Comparison of ENCODE assay signal across 13 mouse cellular contexts in the genomic region with DNA sequence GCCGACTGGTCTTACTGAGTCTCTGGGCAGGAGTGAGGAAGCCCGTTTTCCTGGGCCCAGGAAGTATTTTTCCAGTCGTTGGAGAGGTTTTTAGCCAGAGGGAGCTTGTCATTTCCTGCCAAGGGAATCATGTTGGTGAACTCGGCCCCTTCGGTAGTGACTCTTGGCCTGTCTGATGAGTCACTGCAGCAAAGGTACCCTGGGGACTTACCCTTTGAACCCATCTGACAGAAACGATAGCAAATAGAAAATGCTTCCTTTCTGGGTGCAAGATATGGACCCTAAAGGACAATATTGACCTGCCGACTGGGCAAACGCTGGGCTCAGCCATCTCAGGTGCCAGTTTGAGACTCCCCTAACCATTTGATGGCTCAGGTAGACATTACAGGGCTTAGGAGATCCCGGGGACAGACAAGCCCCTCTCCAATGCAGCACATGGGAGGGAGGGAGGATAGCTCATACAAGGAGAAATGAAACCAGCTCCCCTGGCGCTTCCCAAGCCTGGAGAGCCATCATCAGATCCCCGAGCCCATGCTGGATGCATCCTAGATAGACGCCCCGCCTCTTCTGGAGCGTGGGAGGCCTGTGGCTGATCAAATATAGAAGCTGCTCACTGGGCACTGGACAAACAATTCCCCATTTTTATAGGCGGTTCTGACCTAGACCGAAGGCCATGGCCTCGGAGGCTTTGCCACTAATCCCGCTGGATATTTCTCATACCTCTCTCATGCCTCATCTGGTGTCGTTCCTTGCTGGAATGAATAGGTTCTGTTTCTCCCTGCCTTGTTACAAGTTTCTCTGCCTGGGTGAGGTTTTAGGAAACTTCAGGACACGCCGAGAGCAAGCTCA.
DNase-seq lines count a peak whose midpoint lies in the region; ATAC-seq and TF ChIP-seq lines count a peak whose summit lies in the region.
"Had no signal": no experiment of that assay in that cellular context is flagged by ENCODE, and none has a peak within 500 bp of the region (broad histone marks: within the 10 kb centered on the region; RNA-seq: fewer than 3 reads in every experiment).

No protein-coding gene starts in this region.

- no peaks in the 10 kb centered on the region for H3K36me3 ChIP-seq in liver, embryonic 14.5 days (replicated peaks; ENCODE audit: control insufficient read depth, insufficient read depth, low read depth)
- H3K36me3 ChIP-seq: forebrain, embryonic 12.5 days; limb, embryonic 13.5 days; midbrain, embryonic 12.5 days had no signal

- peak overlapping the region; percentile 8 for H3K4me2 ChIP-seq in liver, embryonic 14.5 days (ENCODE audit: low read depth)
- H3K4me2 ChIP-seq: forebrain, embryonic 12.5 days; limb, embryonic 13.5 days; midbrain, embryonic 12.5 days had no signal

- WGBS in liver, embryonic 14.5 days (ENCODE audit: insufficient replicate concordance) = 59% methylated on average over 21 of the region's 21 CpGs
- WGBS in lung, adult 2 months = 63% methylated on average over 21 of the region's 21 CpGs

- H3K4me3 ChIP-seq in gastrocnemius, adult 2 months = no peak overlapping the region
- H3K4me3 ChIP-seq in cortical plate, adult 2 months (ENCODE audit: insufficient read depth, low read length) = no peak overlapping the region
- H3K4me3 ChIP-seq in liver, embryonic 14.5 days (ENCODE audit: insufficient read depth in 1 of 2, low read depth in 2 of 2, low read length in 2 of 2) = no peak overlapping the region
- H3K4me3 ChIP-seq in lung, adult 2 months (replicated peaks; ENCODE audit: extremely low read depth, low read depth, low read length) = no peak overlapping the region
- H3K4me3 ChIP-seq: forebrain, embryonic 12.5 days; limb, embryonic 13.5 days; midbrain, embryonic 12.5 days had no signal

- H3K4me1 ChIP-seq in cortical plate, adult 2 months (ENCODE audit: control insufficient read depth, insufficient read depth, low read length) = peaks cover 34% of the 10 kb centered on the region
- peaks cover 0 to 6% of the 10 kb centered on the region in 2 experiments; a peak in 2 of 4 replicates for H3K4me1 ChIP-seq in liver, embryonic 14.5 days (replicated peaks; ENCODE audit: control insufficient read depth in 2 of 2, insufficient read depth in 2 of 2, low read length in 1 of 2)
- H3K4me1 ChIP-seq in lung, adult 2 months (ENCODE audit: control insufficient read depth, insufficient read depth, low read length) = peaks cover 5% of the 10 kb centered on the region

- no peaks in the 10 kb centered on the region for H3K9me3 ChIP-seq in liver, embryonic 14.5 days (ENCODE audit: control insufficient read depth, low read length)
- H3K9me3 ChIP-seq: forebrain, embryonic 12.5 days; limb, embryonic 13.5 days; midbrain, embryonic 12.5 days had no signal

- no peaks in the 10 kb centered on the region for H3K27me3 ChIP-seq in liver, embryonic 14.5 days (ENCODE audit: control insufficient read depth, insufficient read depth, low read length)
- H3K27me3 ChIP-seq: forebrain, embryonic 12.5 days; limb, embryonic 13.5 days; midbrain, embryonic 12.5 days had no signal

- no peak for TF ChIP-seq CTCF in gastrocnemius, adult 2 months (IDR thresholded peaks at IDR 0.05)
- TF ChIP-seq CTCF in cortical plate, adult 2 months (IDR thresholded peaks at IDR 0.05; ENCODE audit: extremely low read depth, insufficient read depth, low read length) = no peak
- TF ChIP-seq CTCF in liver, embryonic 14.5 days (IDR thresholded peaks at IDR 0.05; ENCODE audit: low read depth) = no peak
- no peak for TF ChIP-seq CTCF in lung, adult 2 months (IDR thresholded peaks at IDR 0.05; ENCODE audit: insufficient read depth, low read length)

- TF ChIP-seq EP300 in liver, embryonic 14.5 days (IDR thresholded peaks at IDR 0.05; ENCODE audit: low read depth) = no peak

- DNase-seq in gastrocnemius, adult 2 months = peak; percentile 21
- no peak for DNase-seq in gastrocnemius, postnatal 25 days
- DNase-seq in 416B (ENCODE audit: low read depth) = peak; percentile 18
- no peak for DNase-seq in liver, embryonic 14.5 days (ENCODE audit: low read depth in 3 of 3, low spot score in 3 of 3)
- no peak for DNase-seq in layer of hippocampus, adult 11-12 months (ENCODE audit: low spot score)
- no peak for DNase-seq in cerebellum, postnatal 25 days
- DNase-seq in lung, adult 2 months = no peak
- DNase-seq: cerebellum, adult 9-11 months had no signal

- H3K27ac ChIP-seq in gastrocnemius, adult 2 months = peak overlapping the region; percentile 82
- H3K27ac ChIP-seq in cortical plate, adult 2 months (ENCODE audit: insufficient read depth, low read length) = peak overlapping the region; percentile 85
- no peak overlapping the region for H3K27ac ChIP-seq in liver, embryonic 14.5 days
- H3K27ac ChIP-seq: limb, embryonic 13.5 days had no signal

- no peak for TF ChIP-seq POLR2A in cortical plate, adult 2 months (IDR thresholded peaks at IDR 0.05; ENCODE audit: extremely low read depth, insufficient read depth, low read length)
- no peak for TF ChIP-seq POLR2A in lung, adult 2 months (IDR thresholded peaks at IDR 0.05; ENCODE audit: borderline replicate concordance, extremely low read depth, low read depth, low read length)

- intact Hi-C loops in gastrocnemius, adult 2 months (cut with DNase I) = no loop called here

- no peak overlapping the region for H3K9ac ChIP-seq in liver, embryonic 14.5 days (replicated peaks)
- H3K9ac ChIP-seq: forebrain, embryonic 12.5 days had no signal

- peak; percentile 36; the same call in 1 of the 2 replicates for ATAC-seq in liver, embryonic 14.5 days (ENCODE audit: insufficient read depth)
- ATAC-seq: CD4-positive, CD25-positive, alpha-beta regulatory T cell, adult 4 months had no signal

Comparison
In these comparisons a context has a peak if more than half of its experiments do, and no peak if none do; other contexts are left out.
1. DNase-seq: peak in gastrocnemius, adult 2 months (single experiment) and 416B (single experiment); none in gastrocnemius, postnatal 25 days (single experiment), liver, embryonic 14.5 days (0 of 3), layer of hippocampus, adult 11-12 months (single experiment), cerebellum, postnatal 25 days (0 of 2) and lung, adult 2 months (single experiment).